Mouse (Mus musculus): Measurements from ENCODE around the gene Rfpl4b. TPM values are rescaled to one million over a fixed set of nuclear protein-coding genes. Genes with fewer than 3 reads are reported as not detected.
"Not testable (repeated sequence)": the region's sequence is repeated elsewhere in the genome, so short reads cannot be mapped to it uniquely, and the experiment has no call there.

Rfpl4b gene
- not detected in 2 replicates for polyA plus RNA-seq (2012; rRNA removed)

- DNase-seq (ENCODE audit: low spot score): no peak
These were observed at the start of gene Rfpl4b for GRCm38 (mm10) chr10:38821679-38822078. TSS of gene Rfpl4b (minus strand) at chr10:38821779.

DNA sequence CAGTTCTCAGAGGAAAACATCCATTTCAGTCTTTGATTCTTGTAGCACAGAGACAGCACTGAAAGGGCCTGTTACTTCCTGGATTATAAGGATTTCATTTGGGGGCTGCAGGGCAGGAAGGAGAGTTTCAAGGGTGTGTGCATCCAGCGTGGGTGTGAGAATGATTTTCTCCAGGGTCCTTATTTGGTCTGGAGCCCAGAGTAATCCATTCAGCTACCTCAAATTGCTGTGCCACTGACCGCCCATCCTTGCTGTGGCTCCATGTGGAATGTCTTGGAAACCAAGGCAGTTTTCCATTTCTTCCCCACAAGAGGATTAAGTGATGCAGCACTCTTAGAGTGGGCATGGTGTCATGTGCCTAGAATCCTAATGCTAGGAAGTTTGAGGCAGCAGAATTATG lies 33.6 kb upstream of the Rfpl4b start:
- no peak for DNase-seq (ENCODE audit: low spot score)

- not testable (repeated sequence) for DNase-seq (ENCODE audit: low spot score)
These were observed 28.4 kb upstream of the Rfpl4b start for GRCm38 (mm10) chr10:38850006-38850405.

DNA sequence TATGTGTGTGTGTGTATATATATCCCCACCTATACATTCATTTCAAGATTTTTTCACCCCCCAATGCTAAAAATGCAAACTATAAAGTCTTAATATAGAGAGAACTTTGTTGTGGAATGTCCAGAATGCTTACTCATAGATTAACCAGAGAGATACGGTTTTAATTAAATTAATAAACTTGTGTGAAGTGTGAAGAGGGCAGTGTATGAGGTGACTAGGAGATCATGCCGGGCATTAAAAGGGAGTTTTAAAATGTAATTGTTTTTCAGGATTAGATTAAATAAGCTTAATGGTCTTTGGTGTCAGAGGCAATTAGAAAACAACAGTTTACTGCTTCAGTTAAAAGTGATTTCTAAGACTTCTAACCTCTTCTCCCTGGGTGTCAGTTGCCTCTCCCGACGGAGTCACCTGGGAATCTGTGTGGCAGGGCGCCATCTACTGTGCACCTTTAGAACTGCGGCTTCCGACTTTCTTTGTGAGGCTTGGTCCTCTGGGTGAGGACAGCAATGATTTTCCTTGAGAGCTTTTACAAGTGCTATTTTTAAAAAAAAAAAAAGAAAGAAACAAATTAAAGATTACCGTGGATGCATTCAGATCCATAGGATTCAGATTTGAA lies 27.4 kb upstream of the Rfpl4b start:
- peak; percentile 51 for DNase-seq (ENCODE audit: low spot score)

DNA sequence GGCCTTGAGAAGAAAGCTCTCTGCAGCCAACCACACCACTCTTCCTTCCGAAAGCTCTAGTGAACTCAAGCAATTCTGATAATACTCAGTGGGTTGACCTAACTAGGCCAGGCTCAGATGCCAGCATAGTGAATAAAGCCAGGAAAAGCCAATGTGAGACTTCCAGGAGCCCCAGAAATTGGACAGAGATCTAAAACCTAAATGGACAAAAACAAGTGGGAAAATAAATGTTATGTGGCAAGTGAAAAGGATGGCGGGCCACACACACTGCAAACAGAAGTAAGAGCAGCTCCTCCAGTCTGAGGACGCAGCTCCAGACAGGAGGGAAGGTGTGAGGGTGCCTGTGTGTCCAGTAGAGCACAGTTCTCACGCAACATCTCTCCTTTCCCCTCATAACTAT lies 26.7 kb upstream of the Rfpl4b start:
- DNase-seq (ENCODE audit: low spot score): no peak

- no peak for DNase-seq (ENCODE audit: low spot score)
These were observed 2.2 kb upstream of the Rfpl4b start for GRCm38 (mm10) chr10:38823741-38824140.

- DNase-seq (ENCODE audit: low spot score): no peak
These were observed 15.5 kb downstream of the Rfpl4b start for GRCm38 (mm10) chr10:38806056-38806455.

DNA sequence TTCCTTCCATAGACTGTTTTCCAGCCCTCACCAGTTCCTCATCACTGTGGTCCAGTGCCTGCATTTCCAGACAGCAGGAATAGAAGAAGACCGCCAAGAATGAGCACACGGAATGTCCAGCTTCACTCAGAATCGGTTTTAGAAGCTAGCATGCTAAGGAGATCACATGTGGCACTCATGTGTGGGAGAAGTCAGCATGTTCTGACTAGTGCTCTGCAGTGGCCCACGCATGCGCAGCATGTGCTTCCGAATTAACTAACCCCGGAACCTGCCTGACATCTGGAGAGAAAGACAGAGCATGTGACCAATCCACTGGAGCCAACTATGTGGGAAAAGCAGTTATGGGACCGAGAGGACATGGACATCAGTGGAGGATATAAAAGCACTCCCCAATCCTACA lies 17.5 kb downstream of the Rfpl4b start:
- no peak for DNase-seq (ENCODE audit: low spot score)

DNA sequence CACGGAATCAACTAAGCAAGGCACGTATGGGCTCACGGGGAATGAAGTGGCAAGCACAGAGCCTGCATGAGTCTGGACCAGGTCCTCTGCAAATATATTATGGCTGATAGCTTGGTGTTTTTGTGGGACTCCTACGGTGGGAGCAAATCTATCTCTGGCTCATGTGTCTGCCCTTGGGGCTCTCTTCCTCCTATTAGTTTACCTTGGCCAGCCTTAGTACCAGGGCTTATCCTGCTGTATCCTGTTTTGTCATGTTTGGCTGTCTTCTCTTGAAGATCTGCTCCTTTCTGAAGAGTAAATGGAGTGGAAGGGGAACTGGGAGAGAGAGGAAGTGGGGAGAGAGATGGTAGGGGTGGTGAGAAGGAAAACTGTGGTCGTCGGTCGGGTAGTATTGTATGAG lies 18.3 kb downstream of the Rfpl4b start:
- DNase-seq (ENCODE audit: low spot score): no peak

- no peak for DNase-seq (ENCODE audit: low spot score)
These were observed 33.0 kb downstream of the Rfpl4b start for GRCm38 (mm10) chr10:38788612-38789011.

Other genes with a start within 250 kb of the Rfpl4b start
- gene Lama4, start 143.7 kb upstream of the Rfpl4b start, polyA plus RNA-seq (2012; rRNA removed): 76.5 and 88.3 TPM in 2 replicates